Mouse (Mus musculus) heart, postnatal 4 days (tissue): ENCODE results near the gene Pkd1. TPM values are rescaled to one million over a fixed set of nuclear protein-coding genes. Genes with fewer than 3 reads are reported as not detected.

Experiments
- DNase-seq: peaks from one replicate; pipeline ENCODE4 v3.0.0; 2021
- total RNA-seq, 2 experiments: library from RNA; stranded (reverse); gene quantifications; 2 replicates each; pipeline ENCODE4 v1.2.3; 2021

The Pkd1 gene
- total RNA-seq, 2 experiments from 2014 or later, result 50.1 to 52.6 TPM

DNA sequence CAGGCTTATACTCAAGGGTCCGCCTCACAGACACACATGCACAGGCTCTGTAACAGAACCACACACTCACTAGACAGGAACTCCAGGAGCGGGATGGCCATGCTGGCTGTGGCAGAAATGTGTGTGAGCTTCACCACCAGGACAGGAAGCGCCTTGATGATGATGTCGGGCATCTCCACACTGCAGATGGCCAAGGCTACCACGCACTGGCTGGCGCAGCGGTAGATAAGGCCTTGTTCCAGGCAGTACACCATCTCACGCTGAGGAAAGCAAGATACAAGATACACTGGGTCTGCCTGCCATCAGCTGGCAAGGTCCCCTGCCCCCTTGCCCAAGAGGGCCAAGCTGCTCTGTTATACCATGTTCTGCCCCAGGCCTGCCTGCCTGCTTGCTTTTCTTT lies 59.2 kb downstream of the Pkd1 start:
- no peak for DNase-seq

DNA sequence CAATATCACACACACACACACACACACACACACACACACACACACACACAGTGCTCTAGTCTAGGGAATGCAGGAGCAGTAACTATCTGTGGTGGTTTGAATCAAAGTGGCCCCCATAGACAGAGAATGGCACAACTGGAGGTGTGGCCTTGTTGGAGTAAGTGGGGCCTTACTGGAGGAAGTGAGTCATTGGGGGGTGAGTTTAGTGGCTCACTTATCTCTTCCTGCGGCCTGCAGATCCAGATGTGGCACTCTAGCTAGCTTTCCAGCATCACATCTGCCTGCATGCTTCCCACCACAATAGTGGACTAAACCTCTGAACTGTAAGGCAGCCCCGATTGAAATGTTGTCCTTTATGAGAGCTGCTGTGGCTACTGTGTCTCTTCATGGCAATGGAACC lies 61.1 kb downstream of the Pkd1 start:
- DNase-seq, result no peak

DNA sequence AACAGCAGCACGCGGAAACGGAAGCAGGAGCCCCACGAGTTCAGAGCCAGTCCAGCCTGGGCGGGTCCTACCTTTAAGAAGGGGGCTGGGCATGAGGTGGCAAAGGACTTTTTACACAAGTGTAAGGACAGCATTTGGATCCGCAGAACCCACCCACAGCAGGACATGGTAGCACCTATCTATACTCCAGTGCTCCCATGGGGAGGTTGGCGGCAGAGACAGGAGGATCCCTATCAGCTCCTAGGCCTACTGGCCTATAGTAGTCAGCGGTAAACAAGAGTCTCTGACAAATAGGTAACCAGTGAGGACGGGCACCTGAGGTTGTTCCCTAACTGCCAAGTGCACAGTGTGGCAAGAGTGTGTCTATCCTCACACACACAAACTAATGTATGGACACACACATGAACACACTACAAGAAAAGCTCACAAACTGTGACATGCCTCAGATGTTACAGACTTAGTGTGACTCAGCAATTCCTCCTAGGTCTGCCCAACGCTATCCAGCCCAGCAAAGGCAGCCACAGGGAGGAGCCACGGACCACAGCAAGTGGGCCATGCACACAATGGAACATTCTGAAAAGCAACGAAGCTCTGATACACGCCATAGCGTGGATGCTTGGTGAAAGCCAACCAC lies 68.0 kb downstream of the Pkd1 start:
- DNase-seq, result no peak

DNA sequence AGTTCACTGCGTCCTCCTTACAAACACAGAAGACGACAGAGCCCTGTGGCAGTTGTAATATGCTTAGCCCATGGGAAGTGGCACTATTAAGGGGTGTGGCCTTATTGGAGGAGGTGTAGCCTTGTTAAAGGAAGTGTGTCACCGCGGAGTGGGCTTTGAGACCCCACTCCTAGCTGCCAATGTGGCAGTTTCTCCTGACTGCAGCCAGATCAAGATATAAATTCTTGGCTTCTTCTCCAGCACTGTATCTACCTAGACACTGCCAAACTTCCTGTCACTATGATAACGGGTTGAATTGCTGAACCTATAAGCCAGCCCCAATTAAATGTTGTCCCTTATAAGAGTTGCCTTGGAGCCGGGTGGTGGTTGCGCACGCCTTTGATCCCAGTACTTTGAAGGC lies 75.8 kb downstream of the Pkd1 start:
- no peak for DNase-seq

DNA sequence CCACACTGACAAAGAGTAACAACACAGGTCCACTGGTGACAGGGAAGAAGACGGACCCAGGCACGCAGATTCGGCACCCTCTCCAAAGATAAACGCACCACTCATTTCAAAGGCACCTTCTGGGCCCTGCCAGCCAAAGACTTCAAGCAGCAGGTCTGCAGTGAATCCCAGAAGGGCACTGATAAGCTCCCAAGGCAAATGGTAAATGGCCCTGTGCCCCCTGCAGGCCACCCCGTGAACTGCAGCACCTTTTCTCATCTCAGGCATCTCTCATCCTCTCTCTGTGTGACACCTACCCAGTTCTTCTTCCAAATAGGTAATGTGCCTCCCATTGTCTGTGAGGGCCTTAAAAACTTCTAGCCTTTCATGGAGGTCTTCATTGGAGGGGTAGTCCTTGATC lies 79.0 kb downstream of the Pkd1 start:
- peak; percentile 81 for DNase-seq

DNA sequence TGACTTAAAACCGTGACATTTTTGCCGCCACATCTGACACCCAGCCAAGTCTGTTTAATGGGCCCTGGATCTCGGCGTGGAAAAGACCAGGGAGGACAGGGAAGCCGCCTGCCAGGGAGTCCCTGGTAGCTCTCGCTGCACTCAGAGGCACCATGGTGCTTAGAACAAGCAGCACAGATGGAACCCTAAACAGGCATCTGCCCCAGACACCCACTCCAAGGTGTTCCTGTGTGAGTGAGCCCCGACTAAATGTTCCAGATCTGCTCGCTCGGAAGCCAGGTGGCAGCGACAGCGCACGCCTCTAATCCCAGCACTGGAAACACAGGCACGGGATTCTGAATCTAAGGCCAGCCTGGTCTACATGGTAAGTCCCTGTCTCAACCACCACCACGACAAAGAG lies 80.4 kb downstream of the Pkd1 start:
- DNase-seq, result no peak

DNA sequence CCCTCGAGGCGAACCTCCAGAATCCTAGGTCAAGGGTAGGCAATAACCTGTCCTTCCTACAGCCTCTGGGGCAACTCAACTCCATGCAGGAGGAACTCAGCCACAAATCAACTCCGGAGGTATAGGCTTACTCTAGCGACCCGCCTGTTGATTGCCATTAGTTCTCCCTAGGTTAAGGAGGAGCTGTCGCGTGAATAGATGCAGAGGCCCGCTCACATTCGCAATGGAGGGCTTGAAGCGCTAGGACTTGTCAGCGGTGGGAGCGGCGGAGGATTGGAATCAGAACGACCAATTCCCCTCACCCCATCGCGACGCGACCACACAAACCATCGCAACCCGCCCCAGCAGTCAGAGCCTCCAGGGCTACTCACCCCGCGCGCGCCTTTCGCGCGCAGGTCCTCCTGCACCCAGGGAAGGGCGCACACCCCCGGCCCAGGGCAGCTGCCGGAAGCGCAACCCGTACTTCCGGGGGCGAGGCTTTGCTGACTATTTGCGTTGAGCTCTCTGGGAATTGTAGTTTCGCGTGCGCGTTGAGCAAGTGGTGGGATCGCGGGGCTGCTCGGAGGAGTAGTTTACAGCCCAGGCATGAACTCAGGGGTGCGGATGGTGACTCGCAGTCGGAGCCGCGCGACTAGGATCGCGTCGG lies 82.7 kb downstream of the Pkd1 start, which contains the start of the genes Tsc2 and Nthl1:
Gene Tsc2, minus strand, starts transcription at position 464 of the 646 bp plus-strand sequence.
Gene Nthl1, plus strand, starts transcription at position 514 of the 646 bp plus-strand sequence.
- peak; percentile 85 for DNase-seq

DNA sequence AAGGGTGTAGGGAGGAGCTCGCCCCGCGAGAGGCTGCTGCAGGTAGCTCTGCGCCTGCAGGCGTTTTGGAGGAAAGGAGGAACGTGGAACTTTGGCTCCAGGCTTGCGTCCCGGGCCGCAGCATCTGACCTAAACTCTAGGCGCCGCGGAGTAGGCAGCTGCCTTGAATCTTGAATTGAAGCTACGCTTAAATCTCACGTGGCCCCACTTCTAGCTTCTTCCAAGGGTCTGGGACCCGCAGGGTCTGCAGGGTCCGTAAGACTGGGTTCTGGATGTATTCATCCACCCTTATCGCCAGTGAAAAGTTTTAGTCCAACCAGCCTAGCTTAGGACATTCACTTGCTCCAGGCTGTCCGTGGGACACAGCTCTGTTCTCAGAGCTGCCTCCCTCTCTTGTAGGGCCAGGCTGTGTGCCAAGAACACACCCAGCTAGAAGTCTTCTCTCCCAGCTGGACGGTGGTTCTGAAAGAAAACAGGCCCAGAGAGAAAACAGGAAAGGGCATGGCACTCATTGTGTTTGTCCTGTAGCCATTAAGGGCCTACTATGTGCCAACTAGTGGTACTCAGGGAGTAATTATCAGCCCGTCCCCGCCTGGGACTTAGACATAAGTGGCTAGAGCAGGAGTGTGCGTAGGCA lies 83.3 kb downstream of the Pkd1 start:
- DNase-seq, result peak; percentile 80

DNA sequence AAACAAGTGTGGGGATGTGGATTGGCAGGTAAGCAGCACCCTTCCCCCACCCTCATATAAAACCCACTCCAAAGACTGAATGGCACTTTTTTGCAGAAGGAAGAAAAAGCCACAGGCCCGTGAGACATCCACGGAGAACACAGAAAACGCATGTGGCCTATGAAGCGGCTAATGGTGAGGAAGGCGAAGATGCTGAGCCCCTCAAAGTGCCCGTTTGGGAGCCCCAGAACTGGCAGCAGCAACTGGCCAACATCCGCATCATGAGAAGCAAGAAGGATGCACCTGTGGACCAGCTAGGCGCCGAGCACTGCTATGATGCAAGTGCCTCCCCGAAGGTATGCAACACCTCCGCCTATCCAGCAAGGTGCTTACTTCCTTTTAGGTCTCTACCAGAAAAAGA lies 84.2 kb downstream of the Pkd1 start:
- DNase-seq, result no peak

DNA sequence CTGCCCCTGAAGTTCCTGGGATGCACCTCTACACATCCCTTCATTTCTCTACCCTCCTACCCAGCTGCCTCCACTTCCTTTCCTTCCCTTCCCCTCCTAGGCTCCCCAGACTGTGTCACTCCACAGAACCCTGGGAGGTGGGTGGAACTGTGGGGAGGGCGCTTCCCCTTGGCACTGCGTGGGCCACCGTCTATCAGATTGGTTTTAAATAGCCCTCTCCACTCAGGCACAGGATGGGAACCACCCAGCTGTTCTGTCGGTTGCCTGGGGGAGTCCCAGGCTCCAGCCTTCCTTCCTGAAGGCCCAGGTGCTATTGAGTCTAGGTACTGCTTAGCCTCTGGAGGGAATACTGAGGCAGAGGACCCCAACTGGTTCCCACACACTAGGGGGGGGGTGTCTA lies 85.4 kb downstream of the Pkd1 start:
- DNase-seq, result peak; percentile 28

DNA sequence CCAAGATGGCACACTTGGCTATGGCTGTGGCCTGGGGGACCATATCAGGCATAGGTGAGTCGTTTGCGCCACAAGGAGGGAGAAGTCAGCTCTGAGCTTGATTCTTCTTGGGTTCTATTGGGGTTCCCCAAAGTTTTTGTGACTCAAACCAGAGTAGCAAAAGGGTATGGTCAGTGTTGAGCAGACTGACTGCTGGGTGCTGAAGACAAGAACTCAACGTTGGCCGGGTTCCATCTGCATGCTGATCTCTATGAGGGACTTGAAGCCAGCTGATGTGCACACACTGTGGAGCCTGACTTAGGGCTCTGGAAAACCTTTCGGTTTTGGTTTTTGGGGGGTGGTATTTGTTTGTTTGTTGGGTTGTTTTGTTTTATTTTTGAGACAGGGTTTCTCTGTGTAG lies 86.1 kb downstream of the Pkd1 start:
- no peak for DNase-seq

DNA sequence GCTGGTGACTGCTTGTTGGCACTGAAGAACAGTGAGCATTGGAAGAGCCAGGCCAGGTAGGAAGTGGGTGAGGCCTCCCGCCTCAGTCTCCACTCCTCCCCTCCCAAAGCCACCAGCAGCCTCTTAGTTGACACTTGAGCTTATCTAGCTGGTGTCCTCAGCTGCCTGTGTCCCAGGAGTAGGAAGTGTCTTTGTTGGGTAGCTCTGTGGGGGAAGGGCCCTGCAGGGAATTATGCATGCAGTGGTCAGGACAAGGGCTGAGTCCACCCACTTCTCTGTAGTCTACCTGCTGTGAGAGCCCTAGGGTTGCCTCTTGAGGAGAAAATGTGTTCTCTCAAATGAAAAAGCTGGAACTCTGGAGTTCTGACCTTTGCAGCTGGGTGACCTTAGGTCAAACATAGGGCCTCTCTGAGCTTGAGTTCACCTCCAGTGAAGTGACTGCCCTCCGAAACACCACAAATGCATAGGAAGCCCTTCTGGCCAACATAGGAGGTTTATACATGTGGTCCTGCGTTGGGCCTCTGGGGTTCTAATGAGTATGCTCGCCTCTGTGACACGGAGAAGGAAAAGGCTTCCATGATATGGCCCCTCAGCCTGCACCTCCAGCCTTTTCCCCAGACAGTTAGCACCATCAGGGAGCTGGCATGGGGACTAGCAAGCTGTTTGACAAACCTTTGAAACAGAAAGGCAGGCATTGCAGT lies 87.3 kb downstream of the Pkd1 start:
- no peak for DNase-seq

DNA sequence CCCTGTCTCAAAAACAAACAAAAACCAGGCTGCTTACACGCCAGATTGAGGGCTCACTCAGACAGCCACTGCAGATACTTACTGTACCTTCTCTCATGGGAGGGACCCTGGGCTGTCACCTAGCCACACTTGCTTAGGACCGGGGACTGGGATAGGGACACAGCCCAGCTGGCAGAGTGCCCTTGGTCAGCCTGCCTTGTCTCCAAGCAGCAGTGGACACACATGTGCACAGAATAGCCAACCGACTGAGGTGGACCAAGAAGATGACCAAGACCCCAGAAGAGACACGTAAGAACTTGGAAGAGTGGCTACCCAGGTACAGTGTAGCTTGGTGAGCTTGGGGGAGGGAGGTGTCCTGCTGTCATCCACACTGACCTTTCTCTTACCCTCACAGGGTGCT lies 88.6 kb downstream of the Pkd1 start:
- DNase-seq, result peak; percentile 48

DNA sequence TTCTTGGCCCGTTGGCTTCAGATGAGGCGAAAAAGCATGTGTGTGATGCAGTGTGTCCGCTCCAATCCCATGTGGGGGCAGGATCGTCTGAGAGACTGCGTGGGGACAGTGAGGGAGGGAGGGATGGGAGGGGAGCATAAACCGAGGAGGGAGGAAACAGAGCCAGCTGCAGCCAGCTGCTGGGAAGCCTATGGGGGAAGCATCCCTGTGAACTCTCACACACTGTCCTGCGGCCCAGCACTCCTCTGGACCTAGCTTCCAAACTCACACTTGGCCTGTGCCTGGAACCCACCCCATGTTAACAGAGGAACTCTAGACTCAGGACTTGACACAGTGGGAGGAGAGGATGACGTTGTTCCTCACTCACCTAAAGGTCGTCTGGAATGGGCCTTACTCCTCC lies 89.2 kb downstream of the Pkd1 start:
- DNase-seq, result peak; percentile 81

DNA sequence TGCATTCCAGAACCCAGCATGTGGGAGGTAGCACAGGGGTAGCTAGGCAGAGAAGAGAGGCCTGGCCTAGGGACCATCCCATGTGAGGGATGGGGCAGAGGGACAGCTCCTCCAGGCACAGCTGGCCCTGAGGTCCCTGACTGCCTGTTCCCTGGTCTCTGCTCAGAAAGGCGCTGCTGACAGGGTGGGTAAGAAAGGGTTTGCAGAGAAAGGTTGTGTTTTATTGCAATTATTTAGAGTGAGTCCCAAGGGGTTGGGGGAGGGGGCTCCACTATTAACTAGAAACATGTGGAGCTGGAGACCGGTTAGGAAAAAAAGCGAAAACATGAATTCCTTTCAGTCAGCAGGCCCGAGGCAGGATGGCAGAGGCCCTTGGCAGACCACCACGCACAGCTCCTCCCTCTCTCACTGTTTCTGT lies 89.9 kb downstream of the Pkd1 start:
- peak; percentile 45 for DNase-seq

DNA sequence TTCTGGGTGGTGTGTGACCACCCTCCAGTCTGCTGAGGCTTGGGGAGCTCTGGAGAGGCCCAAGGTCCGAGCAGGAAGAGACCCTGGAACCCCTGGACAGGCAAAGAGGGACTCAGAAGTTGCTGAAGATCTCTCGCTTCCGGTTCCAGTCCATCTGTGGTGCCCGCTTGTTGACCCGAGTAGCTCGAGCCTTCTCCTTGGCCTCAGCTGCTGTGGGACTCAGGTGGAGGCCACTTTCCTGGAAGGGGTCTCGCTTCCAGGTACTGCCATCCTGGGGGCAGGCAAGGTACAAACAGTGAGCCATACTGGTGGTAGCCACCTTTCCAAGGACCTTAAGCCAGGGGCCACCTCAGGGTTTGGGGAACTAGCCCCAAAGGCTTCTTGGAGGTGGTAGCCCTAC lies 90.5 kb downstream of the Pkd1 start:
- DNase-seq, result no peak

DNA sequence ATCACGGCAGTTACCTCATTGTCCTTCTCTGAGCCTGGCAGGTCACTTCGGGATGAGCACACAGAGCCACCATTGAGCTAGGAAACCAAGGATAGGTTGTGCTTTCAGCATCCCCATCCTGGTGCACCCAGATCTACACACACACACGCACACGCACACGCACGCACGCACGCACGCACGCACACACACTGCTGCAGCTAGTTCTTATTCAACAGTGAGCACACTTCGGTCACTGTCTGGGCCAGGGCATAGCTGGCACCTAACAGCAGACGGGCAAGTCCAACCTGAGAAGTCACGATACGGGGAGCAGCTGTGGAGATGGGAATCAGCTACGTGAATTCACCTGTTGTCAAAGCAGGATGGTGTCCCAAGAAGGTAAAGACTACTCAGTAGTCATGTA lies 90.9 kb downstream of the Pkd1 start:
- DNase-seq, result no peak

DNA sequence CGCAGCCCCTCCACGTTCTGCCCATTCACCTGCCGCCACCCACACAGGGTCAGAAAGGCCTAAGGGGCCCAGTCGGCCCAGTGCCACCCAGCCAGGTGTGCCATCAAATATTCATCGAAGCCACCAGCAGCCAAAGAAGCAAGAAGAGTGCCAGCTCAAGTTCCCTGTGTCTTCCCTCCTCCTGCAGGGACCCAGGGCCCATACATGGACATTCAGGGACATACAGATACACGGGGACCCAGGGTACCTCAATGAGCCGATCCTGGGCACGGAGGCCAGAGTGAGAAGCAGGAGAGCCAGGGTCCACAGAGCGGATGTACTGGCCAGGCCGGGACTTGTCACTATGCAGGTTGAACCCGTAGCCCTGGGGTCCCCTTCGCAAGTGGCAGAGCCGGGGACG lies 92.3 kb downstream of the Pkd1 start:
- no peak for DNase-seq

DNA sequence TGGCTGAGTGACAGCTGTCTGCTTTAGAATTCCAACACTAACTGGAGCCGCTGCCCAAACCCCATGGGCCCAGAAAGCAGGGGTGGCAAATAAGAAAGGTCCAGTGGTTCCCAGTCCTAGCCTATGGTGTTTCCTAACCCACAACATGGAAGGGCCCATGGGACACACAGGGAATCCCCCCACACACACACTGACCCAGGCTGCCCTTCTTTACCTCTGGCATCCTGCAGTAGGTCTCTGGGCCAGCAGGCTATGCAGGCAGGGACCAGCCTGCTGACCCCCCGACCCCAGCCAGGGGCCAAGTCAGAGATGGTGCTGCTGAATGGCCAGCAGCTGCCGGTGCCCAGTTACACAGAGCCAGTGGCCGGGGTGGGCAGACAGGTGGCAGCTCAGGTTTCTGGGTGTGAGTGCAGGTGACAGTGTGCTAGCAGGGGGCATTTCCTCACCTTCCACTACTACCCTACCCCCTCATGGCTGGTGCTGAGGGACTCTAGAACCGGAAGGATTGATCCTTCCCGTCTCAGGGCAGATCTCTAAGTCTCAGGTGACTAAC lies 93.2 kb downstream of the Pkd1 start:
- no peak for DNase-seq

DNA sequence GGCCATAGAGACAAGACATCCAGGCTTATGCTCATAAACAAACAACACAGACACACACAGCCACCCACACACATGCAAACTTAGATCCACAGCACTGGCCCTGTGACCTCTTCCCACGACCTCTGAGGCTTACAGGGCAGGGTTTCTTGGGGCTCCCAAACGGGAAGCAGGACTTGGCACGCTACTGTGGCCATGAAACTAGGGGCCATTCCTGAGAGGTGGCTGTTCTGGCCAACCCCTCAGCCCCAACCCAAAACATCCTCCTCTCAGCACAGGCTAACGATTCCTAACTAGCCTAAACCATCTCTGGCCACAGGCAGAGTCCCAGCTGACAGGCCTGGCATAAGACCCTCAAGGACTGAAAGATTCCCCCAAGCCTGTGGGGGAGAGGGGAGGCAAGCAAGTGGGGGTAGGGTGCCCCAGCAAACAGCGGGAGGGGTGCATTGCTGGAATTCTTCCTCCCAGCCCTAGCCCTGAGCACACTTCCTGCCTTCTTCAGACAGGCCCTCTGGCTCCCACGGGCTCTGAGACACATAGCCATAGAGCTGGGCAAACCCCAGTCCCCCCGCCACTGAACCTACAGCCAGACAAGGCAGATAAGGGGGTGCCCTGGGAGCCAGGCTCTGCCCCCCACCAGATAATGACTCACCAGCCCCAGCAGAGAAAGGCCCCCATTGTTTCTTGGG lies 94.5 kb downstream of the Pkd1 start:
- peak; percentile 52 for DNase-seq

DNA sequence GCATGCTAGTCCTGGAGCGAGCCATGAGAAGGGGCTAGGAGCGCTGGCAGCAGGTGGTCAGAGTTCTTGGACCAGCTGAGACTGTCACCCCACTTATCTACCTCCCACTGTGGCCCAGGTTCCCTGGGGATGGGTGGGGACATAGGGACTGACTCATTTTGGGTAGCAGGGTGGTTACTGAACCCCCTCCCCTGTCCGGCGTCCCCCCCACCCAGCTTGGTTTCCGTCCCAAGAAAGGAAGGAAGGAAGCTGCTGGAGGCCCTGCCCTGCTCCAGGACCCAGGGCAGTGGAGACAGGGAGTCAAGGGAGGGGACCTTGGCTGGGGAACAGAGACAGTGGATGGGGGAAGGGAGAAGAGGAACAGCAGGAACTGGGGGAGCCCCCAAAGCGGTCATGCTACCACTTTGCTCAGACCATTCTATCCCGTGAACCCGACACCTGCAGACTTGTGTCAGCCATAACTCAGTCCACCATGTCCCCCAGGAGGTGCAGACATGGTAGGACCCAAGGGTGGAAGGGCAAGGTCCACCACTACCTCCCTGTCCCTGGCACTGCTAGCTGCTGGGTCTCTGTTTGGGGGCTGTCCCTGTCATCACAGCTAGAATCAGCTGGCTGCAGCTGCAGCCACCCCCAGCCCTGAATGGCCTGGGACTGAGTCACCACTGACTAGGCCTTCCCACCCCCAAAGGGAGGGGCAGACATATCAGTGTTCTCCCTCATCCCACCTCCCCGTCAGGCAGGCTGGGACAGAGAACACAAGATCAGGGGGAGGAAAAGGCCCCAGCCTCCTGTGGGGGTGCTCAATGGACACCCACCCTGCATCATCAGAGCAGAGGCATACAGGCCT lies 95.5 kb downstream of the Pkd1 start:
- peak; percentile 69 for DNase-seq
